Mouse (Mus musculus) heart, postnatal 0 days (tissue): ENCODE measurements around the gene Rcn1.

Source experiments
- CTCF ChIP-seq: IDR thresholded peaks from 2 replicates; pipeline ENCODE4 v1.5.1; 2016; ENCODE audit warnings: antibody characterized with exemption, control low read depth, low read depth
- EP300 ChIP-seq: IDR thresholded peaks from 2 replicates; pipeline ENCODE4 v1.6.1; 2016; ENCODE audit warnings: antibody characterized with exemption, low read depth

- TF ChIP-seq CTCF = no peak
- TF ChIP-seq EP300 = no peak
Measured at GRCm38 (mm10) chr2:105389007-105389890, 9.9 kb downstream of the Rcn1 start.
